Mouse (Mus musculus): ENCODE results near the gene Olfr31. TPM values are rescaled to one million over a fixed set of nuclear protein-coding genes. Genes with fewer than 3 reads are reported as not detected.

The Olfr31 gene
- total RNA-seq, 2 experiments from 2014 or later = not detected

GRCm38 (mm10) chr14:14354511-14355359 lies 32.1 kb downstream of the Olfr31 start:
- DNase-seq = no peak

- DNase-seq = no peak
Measured at GRCm38 (mm10) chr14:14355360-14355646, 32.7 kb downstream of the Olfr31 start.

Other genes with a start within 250 kb of the Olfr31 start
- 100 to 1,000 TPM; 177 to 194 TPM for gene Psmd6, start 201.8 kb upstream of the Olfr31 start, total RNA-seq (2021)
- not detected for gene Olfr720, start 136.0 kb upstream of the Olfr31 start, total RNA-seq (2021)
- gene Il3ra, start 23.4 kb downstream of the Olfr31 start, total RNA-seq (2021) = 1 to 10 TPM; 3.5 to 5.7 TPM
- gene Olfr721-ps1, start 78.5 kb downstream of the Olfr31 start, total RNA-seq (2021) = not detected